Mouse (Mus musculus): ENCODE results near the gene Ssh1. TPM values are rescaled to one million over a fixed set of nuclear protein-coding genes. Genes with fewer than 3 reads are reported as not detected.

The Ssh1 gene
- total RNA-seq, 2 experiments from 2014 or later = 30.9 to 31.9 TPM

DNA sequence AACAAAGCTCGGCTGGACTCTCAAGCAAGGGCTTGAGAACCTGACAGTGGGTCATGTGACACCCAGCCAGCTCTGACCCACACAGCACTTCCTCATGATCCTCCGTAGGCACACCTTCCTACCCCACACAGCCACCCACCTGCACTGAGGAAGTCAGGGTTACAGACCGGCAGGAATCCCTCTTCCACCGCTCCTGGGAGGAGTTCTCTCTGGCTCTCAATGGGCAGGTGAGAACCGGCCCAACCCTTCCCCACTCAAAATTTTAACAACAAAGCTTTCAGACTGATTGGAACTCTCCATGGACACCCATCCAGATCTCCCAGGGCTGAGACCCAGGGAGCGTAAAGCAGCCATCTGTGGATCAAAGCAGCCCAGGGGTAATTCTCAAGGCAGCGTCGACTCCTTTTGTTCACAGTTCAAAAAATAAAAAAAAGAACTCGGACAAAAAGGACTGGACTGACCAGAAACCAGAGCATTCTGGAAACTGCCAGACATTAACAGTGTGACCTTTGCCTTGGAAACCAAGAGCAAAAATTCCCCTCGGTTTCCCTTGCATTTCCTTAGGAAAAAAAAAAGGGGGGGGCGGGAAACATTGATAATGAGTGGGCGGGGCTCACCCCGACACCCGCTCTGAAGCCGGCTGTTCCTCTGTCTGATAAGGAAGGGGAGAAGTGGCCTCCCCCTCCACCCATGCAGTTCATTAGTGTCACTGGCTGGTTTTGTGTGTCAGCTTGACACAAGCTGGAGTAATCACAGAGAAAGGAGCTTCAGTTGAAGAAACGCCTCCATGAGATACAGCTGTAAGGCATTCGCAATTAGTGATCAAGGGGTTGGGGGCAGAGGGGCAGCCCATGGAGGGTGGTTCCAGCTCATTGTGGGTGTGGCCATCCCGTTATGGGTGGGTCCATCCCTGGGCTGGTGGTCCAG is 20.8 kb downstream of the Ssh1 start:
- peak; percentile 71 for ATAC-seq (replicated peaks; ENCODE audit: low FRiP score, poor library complexity, severe bottlenecking)

DNA sequence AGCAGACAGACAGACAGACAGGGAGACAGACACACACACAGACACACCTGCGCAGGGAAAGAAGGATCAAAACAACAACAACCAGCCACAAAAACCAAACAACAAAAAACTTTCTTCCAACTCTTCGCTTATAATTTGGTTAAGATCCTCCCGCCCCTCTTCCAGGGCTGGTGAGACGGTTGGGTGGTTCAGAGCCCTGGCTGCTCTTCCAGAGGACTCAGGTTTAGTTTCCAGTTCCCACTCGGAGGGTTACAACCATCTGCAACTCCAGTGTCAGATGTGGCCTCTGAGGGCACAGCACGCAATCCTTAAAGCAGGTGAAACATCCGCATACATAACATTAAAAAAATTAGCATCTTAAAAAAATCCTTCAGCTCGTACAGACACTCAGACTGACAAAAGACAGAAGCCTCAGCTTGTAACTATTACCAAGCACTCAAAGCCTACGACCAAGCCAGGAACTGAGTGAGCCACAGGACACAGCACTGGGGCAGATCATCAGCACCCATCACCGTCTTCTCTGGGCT is 22.2 kb downstream of the Ssh1 start:
- ATAC-seq (replicated peaks; ENCODE audit: low FRiP score, poor library complexity, severe bottlenecking) = no peak

DNA sequence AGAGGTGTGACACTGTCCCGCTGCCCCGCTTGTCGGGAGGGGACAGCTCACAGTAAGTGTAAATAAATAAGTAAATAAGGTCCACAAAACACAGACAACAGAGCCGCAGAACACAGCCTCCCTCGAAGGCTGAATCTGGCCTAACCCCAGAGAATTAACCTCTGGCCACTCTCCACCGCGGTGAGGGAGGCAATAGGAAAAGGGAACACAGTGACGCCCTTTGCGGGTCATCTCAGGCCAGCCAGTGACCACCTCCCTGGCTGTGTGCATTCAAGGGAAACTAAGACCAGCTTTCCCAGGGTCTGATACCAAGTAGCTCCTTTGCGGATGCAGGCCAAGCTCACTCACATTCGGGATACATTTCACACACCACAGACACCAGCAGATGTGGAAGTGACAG is 25.3 kb downstream of the Ssh1 start:
- no peak for ATAC-seq (replicated peaks; ENCODE audit: low FRiP score, poor library complexity, severe bottlenecking)

DNA sequence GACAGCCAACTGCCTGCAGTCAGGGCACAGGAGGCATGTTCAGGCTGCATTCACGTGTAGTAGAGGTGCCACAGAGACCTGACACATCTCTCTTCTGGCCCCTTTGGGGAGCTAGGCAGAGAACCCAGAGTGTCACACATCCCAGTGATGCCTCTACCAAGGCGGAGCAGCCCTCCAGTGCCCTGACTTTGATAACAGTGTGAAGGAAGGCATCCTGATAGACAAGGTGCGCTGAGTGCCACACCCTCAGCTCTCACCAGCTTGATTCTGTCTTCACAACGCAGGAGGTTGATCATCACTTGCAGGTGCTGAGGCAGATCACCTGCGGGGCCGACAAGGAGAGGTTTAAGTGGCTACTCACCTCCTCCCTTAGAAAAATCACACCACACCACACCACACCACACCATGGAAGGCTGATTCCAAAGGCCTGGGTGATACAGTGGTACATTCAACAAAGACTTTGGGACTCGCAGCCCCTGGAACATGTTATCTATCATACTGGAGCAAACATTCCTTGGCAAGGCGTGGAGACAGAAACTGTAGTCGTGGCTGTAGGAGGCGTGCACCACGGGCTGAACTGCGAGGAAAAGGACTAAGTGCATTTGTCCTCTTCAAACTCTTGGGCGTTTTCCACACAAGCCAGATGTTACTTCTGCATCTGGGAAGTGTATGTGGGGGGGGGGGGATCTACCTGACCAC is 27.1 kb downstream of the Ssh1 start:
- no peak for ATAC-seq (replicated peaks; ENCODE audit: low FRiP score, poor library complexity, severe bottlenecking)

DNA sequence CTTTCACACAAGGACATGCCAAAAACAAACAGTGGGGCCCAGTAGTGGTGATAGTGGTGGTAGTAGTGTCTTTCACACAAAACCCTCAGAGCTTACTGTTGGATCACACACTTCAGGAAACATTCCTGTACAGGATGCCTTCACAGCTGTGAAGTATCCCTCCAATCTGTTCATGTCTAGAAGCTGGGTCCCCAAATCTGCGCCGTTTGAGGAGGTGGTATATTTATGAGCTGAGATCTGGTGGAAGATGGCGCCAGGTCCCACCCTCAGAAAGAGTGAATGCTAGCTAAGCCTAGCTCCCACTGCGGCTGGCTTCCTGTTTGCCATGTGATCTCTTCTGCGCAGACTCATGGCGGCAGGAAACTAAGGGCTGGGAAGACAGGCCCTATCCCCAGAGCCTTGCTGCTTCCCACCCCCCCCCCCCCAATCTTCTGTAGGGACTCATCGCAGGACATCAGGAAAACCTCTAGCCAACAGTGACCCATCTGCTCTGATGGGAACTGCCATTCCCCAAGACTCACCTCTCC is 28.0 kb downstream of the Ssh1 start:
- ATAC-seq (replicated peaks; ENCODE audit: low FRiP score, poor library complexity, severe bottlenecking) = no peak

DNA sequence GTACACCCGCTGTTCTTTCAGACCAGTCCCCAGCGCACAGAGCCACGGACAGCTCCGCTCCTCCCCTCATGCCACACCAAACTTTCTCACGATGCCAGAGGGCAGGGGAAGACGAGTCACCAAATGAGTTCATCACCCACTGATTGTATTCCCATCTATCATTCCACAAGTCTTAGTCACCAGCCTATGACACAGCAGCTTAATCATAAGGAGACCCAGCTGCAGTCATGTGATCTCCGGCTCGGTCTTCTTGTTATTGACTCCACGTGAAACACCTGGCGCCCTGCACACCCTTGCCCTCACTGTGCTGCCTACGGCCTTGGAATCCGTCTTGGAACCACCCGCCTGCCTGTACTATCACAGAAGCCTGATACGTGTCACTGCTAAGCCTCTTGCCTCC is 28.7 kb downstream of the Ssh1 start:
- no peak for ATAC-seq (replicated peaks; ENCODE audit: low FRiP score, poor library complexity, severe bottlenecking)

DNA sequence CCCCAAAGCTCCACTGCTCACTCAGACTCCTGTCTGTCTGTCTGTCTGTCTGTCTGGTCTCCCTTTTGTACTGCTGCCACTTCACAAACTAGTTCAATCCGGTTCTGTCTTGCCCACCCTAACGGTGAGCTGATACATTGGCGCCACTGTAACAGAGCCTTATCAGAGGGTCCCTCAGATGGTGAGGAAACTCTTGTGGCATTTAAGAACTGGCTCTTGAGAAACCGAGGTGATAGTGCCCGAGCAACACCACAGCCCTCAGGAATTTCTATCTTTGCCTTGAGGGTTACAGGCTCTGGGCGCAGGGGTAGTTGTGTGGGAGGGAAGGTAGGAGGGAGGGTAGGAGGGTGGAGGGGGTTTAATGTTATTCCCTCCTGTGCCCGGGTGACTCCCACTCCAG is 31.9 kb downstream of the Ssh1 start:
- ATAC-seq (replicated peaks; ENCODE audit: low FRiP score, poor library complexity, severe bottlenecking) = no peak

DNA sequence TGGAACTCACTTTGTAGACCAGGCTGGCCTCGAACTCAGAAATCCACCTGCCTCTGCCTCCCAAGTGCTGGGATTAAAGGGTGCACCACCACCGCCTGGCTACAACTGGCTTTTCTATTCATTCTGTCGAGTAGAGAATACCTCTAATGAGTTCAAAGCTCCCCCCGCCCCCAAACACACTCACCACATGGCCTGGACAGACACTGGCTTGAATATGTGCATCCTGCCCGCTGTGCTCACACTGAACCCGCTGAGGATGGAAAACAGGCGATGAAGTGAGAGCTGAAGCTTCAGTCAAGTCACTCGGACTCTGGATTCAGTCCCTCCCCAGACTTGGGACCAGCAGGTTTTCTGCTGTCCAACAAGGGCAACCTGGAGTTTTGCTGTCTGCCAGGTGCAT is 33.3 kb downstream of the Ssh1 start:
- no peak for ATAC-seq (replicated peaks; ENCODE audit: low FRiP score, poor library complexity, severe bottlenecking)

DNA sequence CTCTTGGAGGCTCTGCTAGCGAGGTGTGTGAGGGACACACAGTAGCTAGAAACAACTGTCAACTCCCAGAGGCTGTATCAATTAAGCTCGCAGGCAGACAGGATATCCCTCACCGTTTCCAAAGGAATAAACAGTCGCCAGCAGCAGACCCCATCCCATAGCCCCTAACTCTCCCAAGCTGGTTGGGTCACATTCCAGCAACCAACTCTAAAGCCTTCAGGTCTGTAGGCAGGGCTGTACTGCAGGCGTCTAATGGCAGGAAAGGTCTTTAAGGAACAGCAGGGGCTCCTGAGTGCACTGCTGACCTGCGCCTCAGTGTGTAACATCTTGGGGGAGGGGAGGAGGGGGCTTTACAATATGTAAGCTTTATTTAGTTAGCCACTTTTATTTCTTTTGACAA is 34.7 kb downstream of the Ssh1 start:
- ATAC-seq (replicated peaks; ENCODE audit: low FRiP score, poor library complexity, severe bottlenecking) = no peak

DNA sequence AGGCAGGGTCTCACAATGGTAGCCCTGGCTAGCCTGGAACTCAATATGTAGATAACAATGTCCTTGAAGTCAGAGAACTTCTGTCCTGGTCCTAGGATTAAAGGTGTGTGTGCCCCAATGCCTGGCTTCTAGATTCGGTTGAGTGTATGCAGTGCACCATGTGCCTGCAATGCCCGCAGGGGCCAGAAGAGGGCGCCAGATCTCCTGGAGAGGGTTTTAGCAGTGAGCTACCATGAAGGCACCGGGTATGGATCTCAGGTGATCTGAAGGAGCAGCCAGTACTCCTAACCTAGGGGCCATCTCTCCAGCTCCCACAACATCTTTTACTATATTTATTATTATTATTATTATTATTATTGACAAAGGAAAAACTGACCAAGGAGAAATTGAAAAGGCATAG is 37.2 kb downstream of the Ssh1 start:
- ATAC-seq (replicated peaks; ENCODE audit: low FRiP score, poor library complexity, severe bottlenecking) = 0 out of 2 replicates have a peak, but pooled peaks have one; percentile 42

DNA sequence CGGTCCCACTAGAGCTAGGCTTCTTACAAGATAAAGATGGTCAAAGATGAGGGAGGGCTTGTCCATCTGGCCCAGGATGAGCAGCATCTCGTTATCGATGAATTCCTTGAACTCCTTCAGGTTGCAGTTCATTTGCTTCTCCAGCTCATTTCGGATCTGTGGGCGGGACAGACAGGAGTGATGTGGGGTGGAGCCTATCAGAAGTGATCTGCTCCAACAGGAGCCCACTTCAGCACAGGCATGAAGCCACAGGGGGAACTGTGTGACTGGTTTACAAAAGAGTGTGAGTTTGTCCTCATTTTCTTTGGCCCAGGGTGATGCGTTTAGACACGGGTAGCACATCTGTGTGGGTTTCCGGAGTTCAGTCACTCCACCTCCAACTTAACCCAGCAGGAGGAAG is 38.0 kb downstream of the Ssh1 start:
- no peak for ATAC-seq (replicated peaks; ENCODE audit: low FRiP score, poor library complexity, severe bottlenecking)

DNA sequence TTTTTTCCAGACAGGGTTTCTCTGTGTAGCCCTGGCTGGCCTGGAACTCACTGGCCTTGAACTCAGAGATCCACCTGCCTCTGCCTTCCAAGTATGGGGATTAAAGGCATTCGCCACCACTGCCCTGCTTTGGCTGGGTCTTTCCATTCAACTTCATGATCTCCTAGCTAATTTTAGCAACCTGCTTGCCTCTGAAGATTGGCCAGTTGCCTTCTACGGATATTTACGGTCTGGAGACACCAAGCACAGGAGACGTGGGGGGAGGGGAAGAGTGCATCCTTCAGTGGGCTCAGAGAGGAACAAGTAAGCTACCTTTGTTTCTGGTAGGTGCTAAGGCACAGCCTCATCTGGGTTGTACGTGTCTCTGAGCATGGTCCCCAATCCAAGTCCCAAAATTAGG is 38.4 kb downstream of the Ssh1 start:
- ATAC-seq (replicated peaks; ENCODE audit: low FRiP score, poor library complexity, severe bottlenecking) = no peak

DNA sequence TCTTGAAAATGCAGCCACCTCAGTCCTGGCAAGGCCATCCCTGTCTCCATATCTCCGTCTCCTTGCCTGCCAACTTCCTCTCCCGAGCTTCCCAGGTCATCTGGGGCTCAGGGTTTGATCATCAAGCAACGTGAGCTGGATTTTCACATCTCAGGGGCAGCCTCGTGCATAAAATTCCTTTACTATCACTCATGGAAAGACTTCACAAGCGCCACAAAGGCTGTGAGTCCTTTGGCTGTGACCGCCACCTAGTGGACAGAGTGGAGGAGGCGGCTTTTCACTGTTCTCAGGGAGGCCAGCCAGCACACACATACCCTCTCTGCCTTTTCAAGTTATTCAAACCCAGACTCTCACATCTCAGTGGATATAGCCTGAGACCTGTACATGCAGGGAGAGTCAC is 39.3 kb downstream of the Ssh1 start:
- peak; percentile 66 for ATAC-seq (replicated peaks; ENCODE audit: low FRiP score, poor library complexity, severe bottlenecking)

DNA sequence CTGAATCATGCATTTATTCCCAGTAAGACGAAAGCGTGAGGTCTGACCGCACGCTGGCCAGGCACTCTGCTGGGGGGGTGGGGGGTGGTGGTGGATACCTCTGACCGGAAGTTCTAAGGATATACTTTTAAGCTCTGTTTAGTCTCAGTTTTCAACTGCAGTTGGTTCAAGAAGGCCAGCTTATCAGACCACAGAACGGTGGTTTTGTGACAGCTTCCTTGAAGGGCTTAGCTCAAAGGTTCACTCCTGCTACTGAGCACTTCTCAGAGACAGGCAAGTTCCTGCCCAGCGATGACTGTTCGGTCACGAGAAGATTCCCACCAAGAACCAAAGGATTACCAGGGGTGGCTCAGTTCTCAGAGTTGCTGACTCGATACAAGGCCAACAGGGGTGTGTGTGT is 41.2 kb downstream of the Ssh1 start:
- ATAC-seq (replicated peaks; ENCODE audit: low FRiP score, poor library complexity, severe bottlenecking) = no peak

DNA sequence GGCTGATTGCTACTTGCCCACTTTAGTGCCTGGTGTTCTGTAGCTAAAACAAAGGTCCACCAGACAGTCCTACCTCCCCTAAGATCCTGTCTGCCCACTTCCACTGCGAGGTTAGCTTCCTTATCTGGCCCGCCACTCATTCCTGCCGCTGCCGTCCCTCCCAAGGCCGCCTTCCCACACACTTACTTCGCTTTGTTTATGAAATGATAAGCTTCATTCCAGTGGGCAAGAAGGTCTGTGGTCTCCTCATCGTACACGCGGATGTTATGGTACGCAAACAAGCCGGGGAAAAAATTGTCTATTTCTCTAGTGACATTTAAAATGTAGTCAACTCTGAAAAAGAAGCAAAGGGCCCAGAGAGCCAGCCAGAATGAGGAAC is 42.0 kb downstream of the Ssh1 start:
- peak; percentile 78 for ATAC-seq (replicated peaks; ENCODE audit: low FRiP score, poor library complexity, severe bottlenecking)

DNA sequence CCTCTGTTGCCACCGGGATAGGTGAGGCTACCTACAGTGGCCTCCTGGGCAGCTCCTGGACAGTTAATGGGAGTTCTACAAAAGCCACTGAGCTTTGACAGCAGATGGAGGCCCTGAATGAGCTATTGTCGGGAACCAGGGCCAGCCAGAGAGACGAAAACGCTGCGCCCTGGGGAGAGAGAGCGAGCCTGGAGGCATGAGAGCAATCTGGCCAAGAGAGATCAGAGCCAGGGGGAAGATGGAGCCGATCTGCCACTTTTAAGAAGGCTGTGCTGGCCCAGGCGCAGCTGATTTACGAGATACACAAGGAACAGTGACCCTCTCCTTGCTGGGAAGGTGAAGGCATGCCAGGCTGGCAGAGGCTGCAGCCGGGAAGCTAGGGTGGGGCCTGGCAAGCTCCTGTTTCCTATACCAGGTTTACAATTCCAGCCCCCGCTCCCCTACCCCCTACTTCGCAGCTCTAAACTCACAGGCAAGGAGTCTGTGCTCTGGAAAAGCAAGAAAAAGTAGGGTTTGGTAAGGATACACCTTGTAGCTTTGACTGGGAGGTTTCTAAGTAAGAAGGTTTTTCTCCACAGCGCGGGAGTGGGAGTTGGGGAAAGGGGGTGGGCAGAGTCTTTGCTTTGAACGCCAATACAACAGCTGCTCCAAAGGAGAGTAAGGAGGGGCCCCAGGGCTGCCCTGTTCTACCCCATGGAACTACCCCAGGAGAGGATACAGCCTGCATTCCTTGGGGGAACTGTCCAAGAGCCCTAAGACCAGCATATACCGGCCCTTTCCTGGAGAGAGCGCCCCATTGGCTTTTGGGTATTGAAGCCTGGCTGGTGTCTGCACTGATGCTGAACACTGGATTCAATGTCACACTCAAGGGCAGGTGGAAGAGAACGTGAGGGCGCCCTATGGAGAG is 42.7 kb downstream of the Ssh1 start:
- peak; percentile 46 for ATAC-seq (replicated peaks; ENCODE audit: low FRiP score, poor library complexity, severe bottlenecking)

DNA sequence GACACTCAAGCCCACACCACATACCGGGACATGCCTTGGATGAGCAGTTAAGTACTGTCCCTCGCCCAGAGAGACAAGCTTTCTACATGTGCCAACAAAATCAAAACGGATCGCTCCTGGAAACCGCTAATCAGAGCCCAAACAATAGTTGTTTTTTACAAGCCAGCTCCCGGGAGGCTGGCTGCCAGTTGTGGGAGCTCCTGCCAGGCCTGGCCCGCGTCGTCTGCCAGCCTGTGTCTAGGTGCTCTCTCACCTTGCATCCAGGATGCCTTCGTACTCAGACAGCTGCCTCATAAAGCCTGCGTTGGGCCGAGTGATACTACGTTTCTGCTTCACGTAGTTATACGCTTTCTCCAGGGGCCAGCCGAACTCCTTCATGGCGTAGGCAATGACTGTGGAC is 43.6 kb downstream of the Ssh1 start:
- no peak for ATAC-seq (replicated peaks; ENCODE audit: low FRiP score, poor library complexity, severe bottlenecking)

DNA sequence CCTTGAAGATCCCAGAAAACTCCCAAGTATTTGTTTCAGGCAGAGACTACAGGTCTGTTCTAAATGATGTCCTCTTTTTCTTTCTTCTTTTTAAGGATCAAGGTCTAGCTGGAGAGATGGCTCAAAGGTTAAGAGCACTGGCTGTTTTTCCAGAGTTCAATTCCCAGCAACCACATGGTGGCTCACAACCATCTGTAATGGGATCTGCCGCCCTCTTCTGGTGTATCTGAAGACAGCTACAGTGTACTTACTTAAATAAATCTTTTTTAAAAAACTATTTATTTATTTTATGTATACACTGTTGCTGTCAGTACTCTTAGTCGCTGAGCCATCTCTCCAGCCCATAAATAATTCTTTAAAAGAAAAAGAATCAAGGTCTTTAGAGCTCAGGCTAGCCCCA is 46.4 kb downstream of the Ssh1 start:
- no peak for ATAC-seq (replicated peaks; ENCODE audit: low FRiP score, poor library complexity, severe bottlenecking)

DNA sequence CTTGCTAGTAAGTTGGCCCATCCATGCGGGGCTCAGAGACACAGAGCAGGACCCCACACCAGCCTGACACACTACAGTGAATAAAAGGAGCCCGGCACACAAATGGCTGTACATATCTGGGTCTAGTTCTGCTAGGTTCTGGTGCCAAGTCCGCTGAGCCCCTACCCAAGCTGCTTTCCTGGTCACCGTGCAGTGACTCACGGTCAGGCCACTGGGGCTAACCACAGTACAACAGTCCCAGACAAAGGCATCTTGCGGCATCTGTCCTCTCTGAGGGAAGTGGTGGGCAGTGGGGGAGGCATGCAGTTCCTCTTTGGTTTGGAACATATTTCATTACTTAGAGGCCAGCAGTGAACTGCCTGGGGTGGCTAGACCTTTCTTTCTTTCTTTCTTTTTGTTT is 48.6 kb downstream of the Ssh1 start:
- ATAC-seq (replicated peaks; ENCODE audit: low FRiP score, poor library complexity, severe bottlenecking) = no peak

DNA sequence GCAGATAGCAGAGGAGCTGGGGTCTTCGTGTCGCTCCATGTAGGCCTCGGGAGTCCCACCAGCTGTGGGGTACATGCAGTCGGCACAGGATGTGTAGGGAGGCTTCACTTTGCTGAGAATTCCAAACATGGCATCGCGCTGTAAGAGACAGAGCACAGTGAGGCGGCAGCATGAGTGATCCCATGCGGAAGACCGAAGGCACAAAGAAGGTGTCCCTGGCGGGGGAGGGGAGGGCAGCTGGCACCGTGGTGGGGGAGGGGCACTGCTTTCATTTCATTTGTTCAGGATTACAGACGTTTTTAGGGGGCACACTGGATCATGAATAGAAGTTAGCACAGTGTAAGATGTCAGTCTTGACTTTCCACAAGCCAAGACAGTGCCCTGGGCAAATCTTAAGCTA is 50.4 kb downstream of the Ssh1 start:
- no peak for ATAC-seq (replicated peaks; ENCODE audit: low FRiP score, poor library complexity, severe bottlenecking)
